Mouse (Mus musculus): ENCODE data around the gene Lrit3. TPM values are rescaled to one million over a fixed set of nuclear protein-coding genes. Genes with fewer than 3 reads are reported as not detected.
"Not testable (repeated sequence)": the region's sequence is repeated elsewhere in the genome, so short reads cannot be mapped to it uniquely, and the experiment has no call there.

Lrit3 gene
- polyA plus RNA-seq, 1 experiment from 2014 or later, result not detected

DNA sequence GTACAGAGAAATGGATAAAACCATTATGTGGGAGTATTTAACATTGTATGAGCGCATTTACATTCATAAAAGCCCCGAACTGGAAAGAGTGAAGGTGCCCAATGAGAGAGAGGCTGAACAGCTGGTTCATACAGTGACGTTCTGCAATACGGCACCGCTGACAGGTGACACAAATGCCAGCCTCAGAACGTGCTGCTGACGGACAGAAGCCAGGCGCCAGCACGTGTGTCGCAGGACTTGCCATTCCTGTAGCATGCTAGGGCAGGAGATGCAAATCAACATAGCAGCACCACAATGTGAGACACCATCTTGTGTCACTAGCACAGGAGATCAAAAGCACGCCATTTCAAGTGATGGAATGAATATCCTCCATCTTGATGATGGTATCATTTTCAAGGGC is 5.3 kb downstream of the Lrit3 start:
- ATAC-seq (ENCODE audit: insufficient read depth, low FRiP score, low TSS enrichment), result no peak
- no peak overlapping the region for H3K27ac ChIP-seq (ENCODE audit: low read depth, low read length)
- no peaks in the 10 kb centered on the region for H3K9me3 ChIP-seq (ENCODE audit: control insufficient read depth, low read length)
- no peaks in the 10 kb centered on the region for H3K4me1 ChIP-seq (ENCODE audit: control insufficient read depth, insufficient read depth, low read length)
- no peak overlapping the region for H3K4me2 ChIP-seq (ENCODE audit: low read depth)
- no peaks in the 10 kb centered on the region for H3K36me3 ChIP-seq (ENCODE audit: control insufficient read depth, insufficient read depth, low read length)
- 84% methylated on average over 11 of the region's 11 CpGs for WGBS
- H3K4me3 ChIP-seq (ENCODE audit: low read depth, low read length), result no peak overlapping the region
- no peak for DNase-seq (ENCODE audit: low spot score)
- H3K27me3 ChIP-seq (ENCODE audit: control insufficient read depth, insufficient read depth, low read length), result no peaks in the 10 kb centered on the region
- H3K9ac ChIP-seq (ENCODE audit: low read length), result no peak overlapping the region

DNA sequence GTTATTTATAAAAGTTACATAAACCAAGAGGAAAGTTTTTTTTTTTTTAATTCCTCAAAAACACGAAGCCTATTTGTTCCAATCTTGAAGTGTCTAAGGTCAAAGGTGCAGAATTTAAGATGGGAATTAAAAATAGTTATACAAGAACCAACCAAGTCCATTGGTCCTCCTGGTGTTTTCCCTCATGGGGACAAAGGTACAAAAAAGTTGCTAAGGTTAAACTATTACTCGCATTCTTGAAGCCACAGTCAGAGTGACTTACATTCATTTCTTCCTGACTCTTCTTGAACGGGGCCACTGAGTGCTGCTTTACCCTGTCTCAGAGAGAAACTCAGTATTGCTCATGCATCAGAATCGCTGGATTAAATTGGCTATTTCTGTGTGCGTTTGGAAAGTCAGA is 6.5 kb downstream of the Lrit3 start:
- no peaks in the 10 kb centered on the region for H3K27me3 ChIP-seq (ENCODE audit: control insufficient read depth, insufficient read depth, low read length)
- no peaks in the 10 kb centered on the region for H3K9me3 ChIP-seq (ENCODE audit: control insufficient read depth, low read length)
- WGBS, result 78% methylated on average over 5 of the region's 5 CpGs
- H3K9ac ChIP-seq (ENCODE audit: low read length), result no peak overlapping the region
- H3K4me1 ChIP-seq (ENCODE audit: control insufficient read depth, insufficient read depth, low read length), result no peaks in the 10 kb centered on the region
- no peaks in the 10 kb centered on the region for H3K36me3 ChIP-seq (ENCODE audit: control insufficient read depth, insufficient read depth, low read length)
- H3K4me2 ChIP-seq (ENCODE audit: low read depth), result no peak overlapping the region
- H3K27ac ChIP-seq (ENCODE audit: low read depth, low read length), result no peak overlapping the region
- DNase-seq (ENCODE audit: low spot score) (no peak), ATAC-seq (ENCODE audit: insufficient read depth, low FRiP score, low TSS enrichment) (no peak)
- H3K4me3 ChIP-seq (ENCODE audit: low read depth, low read length), result no peak overlapping the region

DNA sequence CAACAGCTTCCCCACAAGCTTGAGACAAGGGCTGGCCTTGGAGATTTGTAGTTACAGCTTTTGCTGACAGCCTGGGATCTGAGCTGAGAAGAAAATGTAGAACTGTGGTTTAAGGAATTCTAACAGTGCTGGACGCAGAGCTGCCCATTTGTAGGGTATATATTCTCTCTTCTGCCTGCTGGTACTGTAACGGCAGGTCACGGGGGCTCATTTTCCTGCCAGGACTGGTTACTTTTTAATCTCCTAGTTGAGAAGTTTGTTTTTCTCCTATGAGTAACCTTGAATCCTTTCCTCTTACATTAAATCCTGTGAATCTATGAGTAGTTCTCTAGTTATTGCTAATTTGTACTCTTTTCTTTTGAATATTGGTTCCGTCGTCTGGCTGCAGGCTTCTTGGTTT is 10.0 kb downstream of the Lrit3 start:
- no peaks in the 10 kb centered on the region for H3K36me3 ChIP-seq (ENCODE audit: control insufficient read depth, insufficient read depth, low read length)
- H3K27ac ChIP-seq (ENCODE audit: low read depth, low read length), result no peak overlapping the region
- H3K9ac ChIP-seq (ENCODE audit: low read length), result no peak overlapping the region
- H3K4me3 ChIP-seq (ENCODE audit: low read depth, low read length), result no peak overlapping the region
- ATAC-seq (ENCODE audit: insufficient read depth, low FRiP score, low TSS enrichment) (no peak), DNase-seq (ENCODE audit: low spot score) (no peak)
- 92% methylated on average over 5 of the region's 5 CpGs for WGBS
- no peaks in the 10 kb centered on the region for H3K4me1 ChIP-seq (ENCODE audit: control insufficient read depth, insufficient read depth, low read length)
- H3K27me3 ChIP-seq (ENCODE audit: control insufficient read depth, insufficient read depth, low read length), result no peaks in the 10 kb centered on the region
- no peak overlapping the region for H3K4me2 ChIP-seq (ENCODE audit: low read depth)
- no peaks in the 10 kb centered on the region for H3K9me3 ChIP-seq (ENCODE audit: control insufficient read depth, low read length)

- WGBS, result 92% methylated on average over 3 of the region's 3 CpGs
- Histone ChIP-seq H3K9ac (ENCODE audit: low read length) (no peak overlapping the region), H3K4me1 (ENCODE audit: control insufficient read depth, insufficient read depth, low read length) (no peaks in the 10 kb centered on the region), H3K27ac (ENCODE audit: low read depth, low read length) (no peak overlapping the region), H3K9me3 (ENCODE audit: control insufficient read depth, low read length) (no peaks in the 10 kb centered on the region), H3K36me3 (ENCODE audit: control insufficient read depth, insufficient read depth, low read length) (no peaks in the 10 kb centered on the region), H3K4me3 (ENCODE audit: low read depth, low read length) (no peak overlapping the region), H3K4me2 (ENCODE audit: low read depth) (no peak overlapping the region), H3K27me3 (ENCODE audit: control insufficient read depth, insufficient read depth, low read length) (no peaks in the 10 kb centered on the region)
- no peak for ATAC-seq (ENCODE audit: insufficient read depth, low FRiP score, low TSS enrichment)
- no peak for DNase-seq (ENCODE audit: low spot score)
Observed at GRCm38 (mm10) chr3:129782746-129783145, 21.1 kb downstream of the Lrit3 start.

- no peak overlapping the region for H3K27ac ChIP-seq (ENCODE audit: low read depth, low read length)
- 52% methylated on average over 10 of the region's 10 CpGs for WGBS
- H3K4me3 ChIP-seq (ENCODE audit: low read depth, low read length), result no peak overlapping the region
- H3K27me3 ChIP-seq (ENCODE audit: control insufficient read depth, insufficient read depth, low read length), result no peaks in the 10 kb centered on the region
- H3K4me1 ChIP-seq (ENCODE audit: control insufficient read depth, insufficient read depth, low read length), result no peaks in the 10 kb centered on the region
- H3K9ac ChIP-seq (ENCODE audit: low read length), result no peak overlapping the region
- DNase-seq (ENCODE audit: low spot score) (no peak), ATAC-seq (ENCODE audit: insufficient read depth, low FRiP score, low TSS enrichment) (no peak)
- no peak overlapping the region for H3K4me2 ChIP-seq (ENCODE audit: low read depth)
- no peaks in the 10 kb centered on the region for H3K9me3 ChIP-seq (ENCODE audit: control insufficient read depth, low read length)
- no peaks in the 10 kb centered on the region for H3K36me3 ChIP-seq (ENCODE audit: control insufficient read depth, insufficient read depth, low read length)
Observed at GRCm38 (mm10) chr3:129781435-129781834, 22.4 kb downstream of the Lrit3 start.

DNA sequence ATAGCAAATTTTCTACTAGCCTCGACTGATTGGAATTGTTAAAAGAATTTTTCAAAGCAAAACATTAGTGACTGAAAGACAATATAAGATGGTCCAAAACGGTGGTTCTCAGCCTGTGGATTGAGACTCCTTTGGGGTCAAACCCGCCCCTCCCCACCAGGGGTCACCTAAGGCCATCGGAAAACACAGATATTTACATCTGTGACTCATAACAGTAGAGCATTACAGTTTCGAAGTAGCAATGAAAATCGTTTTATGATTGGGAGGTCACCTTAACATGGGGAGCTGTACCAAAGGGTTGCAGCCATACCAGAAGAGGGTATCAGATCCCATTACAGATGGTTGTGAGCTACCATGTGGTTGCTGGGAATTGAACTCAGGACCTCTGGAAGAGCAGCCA is 32.6 kb downstream of the Lrit3 start:
- Histone ChIP-seq H3K36me3 (ENCODE audit: control insufficient read depth, insufficient read depth, low read length) (no peaks in the 10 kb centered on the region), H3K4me2 (ENCODE audit: low read depth) (no peak overlapping the region), H3K9me3 (ENCODE audit: control insufficient read depth, low read length) (no peaks in the 10 kb centered on the region), H3K27me3 (ENCODE audit: control insufficient read depth, insufficient read depth, low read length) (no peaks in the 10 kb centered on the region), H3K4me1 (ENCODE audit: control insufficient read depth, insufficient read depth, low read length) (no peaks in the 10 kb centered on the region), H3K4me3 (ENCODE audit: low read depth, low read length) (no peak overlapping the region), H3K9ac (ENCODE audit: low read length) (no peak overlapping the region), H3K27ac (ENCODE audit: low read depth, low read length) (no peak overlapping the region)
- WGBS, result 82% methylated on average over 6 of the region's 6 CpGs
- ATAC-seq (ENCODE audit: insufficient read depth, low FRiP score, low TSS enrichment) (no peak), DNase-seq (ENCODE audit: low spot score) (no peak)

DNA sequence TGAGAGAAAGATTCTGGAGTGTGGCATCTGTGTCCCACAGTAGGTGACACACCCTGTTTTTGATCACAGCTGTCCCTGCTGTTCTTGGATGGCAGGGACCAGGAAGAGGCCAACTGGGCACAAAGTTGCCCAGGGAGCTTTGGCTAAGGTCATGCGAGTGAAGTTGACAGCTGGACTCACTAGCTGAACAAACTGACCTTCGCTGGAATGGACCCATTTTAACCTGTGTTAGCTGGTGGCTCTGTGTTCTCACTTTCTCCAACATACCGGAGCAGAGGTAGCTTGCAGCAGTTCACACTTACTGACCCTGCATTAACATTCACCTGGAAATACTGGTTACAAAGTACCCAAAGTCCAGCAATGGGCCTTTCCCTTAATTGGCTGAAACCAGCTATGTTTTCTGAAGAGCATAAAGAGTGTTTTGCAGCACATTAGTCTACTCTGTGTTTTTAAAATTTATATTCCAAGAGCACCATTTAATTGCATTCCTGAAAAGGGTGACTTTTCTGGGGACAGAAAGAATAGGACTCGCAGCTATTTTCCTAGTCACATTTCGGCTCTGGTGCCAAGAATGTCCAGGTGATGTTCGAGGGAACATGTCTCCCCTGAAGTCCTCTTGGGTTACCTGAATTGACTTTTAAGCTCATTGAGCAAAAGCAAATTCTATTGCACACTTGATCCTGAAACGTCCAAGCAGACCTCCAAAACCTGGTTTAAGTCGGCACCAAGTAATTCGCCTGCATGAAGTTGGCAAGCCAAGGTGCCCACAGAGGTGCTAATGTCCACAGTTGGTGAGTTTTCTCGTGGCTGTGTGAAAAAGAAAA is 36.6 kb downstream of the Lrit3 start:
- H3K4me2 ChIP-seq (ENCODE audit: low read depth), result no peak overlapping the region
- H3K4me1 ChIP-seq (ENCODE audit: control insufficient read depth, insufficient read depth, low read length), result no peaks in the 10 kb centered on the region
- H3K36me3 ChIP-seq (ENCODE audit: control insufficient read depth, insufficient read depth, low read length), result no peaks in the 10 kb centered on the region
- H3K9me3 ChIP-seq (ENCODE audit: control insufficient read depth, low read length), result no peaks in the 10 kb centered on the region
- H3K27me3 ChIP-seq (ENCODE audit: control insufficient read depth, insufficient read depth, low read length), result no peaks in the 10 kb centered on the region
- no peak overlapping the region for H3K27ac ChIP-seq (ENCODE audit: low read depth, low read length)
- ATAC-seq (ENCODE audit: insufficient read depth, low FRiP score, low TSS enrichment), result no peak
- no peak for DNase-seq (ENCODE audit: low spot score)
- no peak overlapping the region for H3K9ac ChIP-seq (ENCODE audit: low read length)
- 85% methylated on average over 10 of the region's 10 CpGs for WGBS
- H3K4me3 ChIP-seq (ENCODE audit: low read depth, low read length), result no peak overlapping the region

- Histone ChIP-seq H3K4me1 (ENCODE audit: control insufficient read depth, insufficient read depth, low read length) (no peaks in the 10 kb centered on the region), H3K9me3 (ENCODE audit: control insufficient read depth, low read length) (no peaks in the 10 kb centered on the region), H3K4me3 (ENCODE audit: low read depth, low read length) (no peak overlapping the region), H3K36me3 (ENCODE audit: control insufficient read depth, insufficient read depth, low read length) (no peaks in the 10 kb centered on the region), H3K4me2 (ENCODE audit: low read depth) (no peak overlapping the region), H3K27me3 (ENCODE audit: control insufficient read depth, insufficient read depth, low read length) (no peaks in the 10 kb centered on the region), H3K27ac (ENCODE audit: low read depth, low read length) (no peak overlapping the region), H3K9ac (ENCODE audit: low read length) (no peak overlapping the region)
- ATAC-seq (ENCODE audit: insufficient read depth, low FRiP score, low TSS enrichment) (no peak), DNase-seq (ENCODE audit: low spot score) (no peak)
- 95% methylated on average over 2 of the region's 4 CpGs for WGBS
Observed at GRCm38 (mm10) chr3:129766106-129766505, 37.7 kb downstream of the Lrit3 start.

DNA sequence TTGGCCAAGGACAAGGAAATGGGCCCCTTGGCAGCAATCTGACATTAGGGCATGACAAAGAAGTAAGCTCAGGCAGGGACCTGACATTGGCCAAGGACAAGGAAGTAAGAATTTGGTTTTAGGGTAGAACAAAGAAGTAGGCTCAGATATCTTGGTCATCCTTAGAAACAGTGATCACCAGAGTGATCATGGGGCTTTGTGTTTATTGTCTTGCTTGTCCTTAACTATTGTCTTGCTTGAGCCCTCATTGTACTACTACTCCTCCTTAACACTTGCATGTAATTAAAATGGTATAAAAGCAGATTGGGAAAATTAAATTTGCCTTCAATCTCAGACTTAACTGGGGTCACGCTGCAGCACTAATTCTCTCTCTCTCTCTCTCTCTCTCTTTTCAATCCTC is 46.2 kb downstream of the Lrit3 start:
- H3K4me2 ChIP-seq (ENCODE audit: low read depth); H3K27ac ChIP-seq (ENCODE audit: low read depth, low read length); H3K4me1 ChIP-seq (ENCODE audit: control insufficient read depth, insufficient read depth, low read length); H3K27me3 ChIP-seq (ENCODE audit: control insufficient read depth, insufficient read depth, low read length); ATAC-seq (ENCODE audit: insufficient read depth, low FRiP score, low TSS enrichment); DNase-seq (ENCODE audit: low spot score); H3K9me3 ChIP-seq (ENCODE audit: control insufficient read depth, low read length); H3K36me3 ChIP-seq (ENCODE audit: control insufficient read depth, insufficient read depth, low read length); H3K4me3 ChIP-seq (ENCODE audit: low read depth, low read length); H3K9ac ChIP-seq (ENCODE audit: low read length): not testable (repeated sequence)
- 92% methylated on average over 1 of the region's 1 CpGs for WGBS
